Mouse (Mus musculus) MEL (cell line): ENCODE measurements at regions not wholly inside any gene's neighbourhood (a gene's known extent, or its start where the extent isn't known, plus 50 kb on each side); places are given as distances from the start of the nearest gene placed in this dataset.
A peak's percentile ranks its signal among the peaks of the same experiment; 100 is the strongest.

Source experiments
- DNase-seq: peaks from one replicate; pipeline ENCODE4 v3.0.0; 2011; ENCODE audit warnings: low read depth, low spot score
- H3K27ac ChIP-seq: 2 replicates; pipeline ENCODE4 v1.5.1; 2012; ENCODE audit warnings: low read depth, mild to moderate bottlenecking, control low read depth, low read length, moderate library complexity; ENCODE audit not compliant: control insufficient read depth
- H3K27me3 ChIP-seq, 2 experiments: fragments of 150-350 bp in 1 of 2; sonication (generic) in 1 of 2; 2 replicates each; pipeline ENCODE4 v1.6.1; 2012; ENCODE audit warnings: low read length in 2 of 2, mild to moderate bottlenecking in 2 of 2, improper control_type of control experiment in 1 of 2, moderate library complexity in 1 of 2; ENCODE audit not compliant: insufficient read depth in 2 of 2, control insufficient read depth in 1 of 2
- H3K36me3 ChIP-seq, 2 experiments: 2 replicates each; pipeline ENCODE4 v1.6.1; 2012 to 2014; ENCODE audit warnings: low read length in 2 of 2, improper control_type of control experiment in 1 of 2, inconsistent platforms in 1 of 2, mild to moderate bottlenecking in 1 of 2; ENCODE audit not compliant: insufficient read depth in 2 of 2, control insufficient read depth in 1 of 2
- H3K4me1 ChIP-seq, 2 experiments: fragments of 150-350 bp in 1 of 2; sonication (generic) in 1 of 2; 2 replicates each; pipeline ENCODE4 v1.6.1; 2012; ENCODE audit warnings: low read length in 2 of 2, improper control_type of control experiment in 1 of 2, mild to moderate bottlenecking in 1 of 2; ENCODE audit not compliant: insufficient read depth in 2 of 2, control insufficient read depth in 1 of 2
- H3K4me3 ChIP-seq, 2 experiments: fragments of 150-350 bp in 1 of 2; sonication (generic) in 1 of 2; 2 replicates each; pipeline ENCODE4 v1.5.1; 2012; ENCODE audit warnings: low read depth in 2 of 2, low read length in 2 of 2, mild to moderate bottlenecking in 2 of 2, moderate library complexity in 2 of 2, control low read depth in 1 of 2, improper control_type of control experiment in 1 of 2; ENCODE audit not compliant: control insufficient read depth in 1 of 2, insufficient read depth in 1 of 2
- H3K79me2 ChIP-seq: 2 replicates; pipeline ENCODE4 v1.6.1; 2012; ENCODE audit warnings: mild to moderate bottlenecking, low read length, moderate library complexity; ENCODE audit not compliant: control insufficient read depth, poor library complexity, insufficient read depth
- H3K9ac ChIP-seq: 2 replicates; pipeline ENCODE4 v1.6.1; 2012; ENCODE audit warnings: low read depth, mild to moderate bottlenecking, control low read depth, low read length, moderate library complexity; ENCODE audit not compliant: control insufficient read depth, poor library complexity, severe bottlenecking
- H3K9me3 ChIP-seq: fragments of 150-350 bp; sonication (generic); replicated peaks from 2 replicates; pipeline ENCODE4 v1.6.1; 2012; ENCODE audit warnings: mild to moderate bottlenecking, low read length, improper control_type of control experiment, moderate library complexity; ENCODE audit not compliant: insufficient read depth
- CHD2 ChIP-seq: IDR thresholded peaks from 2 replicates; pipeline ENCODE4 v1.6.1; 2011; ENCODE audit warnings: low read length, improper control_type of control experiment
- E2F4 ChIP-seq: IDR thresholded peaks from 2 replicates; pipeline ENCODE4 v1.6.1; 2011; ENCODE audit warnings: low read depth, low read length, improper control_type of control experiment, borderline replicate concordance
- EP300 ChIP-seq, 2 experiments: IDR thresholded peaks; 2 replicates each; pipeline ENCODE4 v1.6.1; 2011; ENCODE audit warnings: improper control_type of control experiment in 2 of 2, low read length in 2 of 2, low read depth in 1 of 2, mild to moderate bottlenecking in 1 of 2
- GABPA ChIP-seq: IDR thresholded peaks from 2 replicates; pipeline ENCODE4 v1.6.1; 2012; ENCODE audit warnings: low read depth, mild to moderate bottlenecking, inconsistent platforms, low read length, improper control_type of control experiment, moderate library complexity
- GATA1 ChIP-seq: IDR thresholded peaks from 2 replicates; pipeline ENCODE4 v1.6.1; 2011; ENCODE audit warnings: low read depth, low read length, improper control_type of control experiment
- HCFC1 ChIP-seq: IDR thresholded peaks from 2 replicates; pipeline ENCODE4 v1.6.1; 2012; ENCODE audit warnings: low read depth, mild to moderate bottlenecking, inconsistent platforms, low read length, improper control_type of control experiment, moderate library complexity
- JUND ChIP-seq: IDR thresholded peaks from 2 replicates; pipeline ENCODE4 v1.6.1; 2011; ENCODE audit warnings: low read depth, mild to moderate bottlenecking, improper control_type of control experiment, low read length
- KAT2A ChIP-seq: conservative IDR thresholded peaks from 2 replicates; pipeline ENCODE4 v1.6.1; 2012; ENCODE audit warnings: low read depth, low read length, improper control_type of control experiment, inconsistent platforms
- POLR2A ChIP-seq, 2 experiments: IDR thresholded peaks; 2 replicates each; pipeline ENCODE4 v1.6.1; 2011 to 2012; ENCODE audit warnings: low read length in 2 of 2, mild to moderate bottlenecking in 2 of 2, control low read depth in 1 of 2, improper control_type of control experiment in 1 of 2, low read depth in 1 of 2, moderate library complexity in 1 of 2; ENCODE audit not compliant: control insufficient read depth in 1 of 2, insufficient read depth in 1 of 2, poor library complexity in 1 of 2
- POLR2AphosphoS2 ChIP-seq: IDR thresholded peaks from 2 replicates; pipeline ENCODE4 v1.6.1; 2011; ENCODE audit warnings: low read length, improper control_type of control experiment
- RCOR1 ChIP-seq: IDR thresholded peaks from 2 replicates; pipeline ENCODE4 v1.6.1; 2012; ENCODE audit warnings: low read depth, mild to moderate bottlenecking, inconsistent platforms, low read length, improper control_type of control experiment
- SMC3 ChIP-seq: IDR thresholded peaks from 2 replicates; pipeline ENCODE4 v1.6.1; 2011; ENCODE audit warnings: low read depth, low read length, improper control_type of control experiment
- ZC3H11A ChIP-seq: IDR thresholded peaks from 2 replicates; pipeline ENCODE4 v1.6.1; 2012; ENCODE audit warnings: low read depth, mild to moderate bottlenecking, inconsistent platforms, low read length, improper control_type of control experiment

- TF ChIP-seq E2F4 (no peak), ZC3H11A (no peak), JUND (no peak)
- Histone ChIP-seq H3K9me3 (no peaks in the 10 kb centered on the region), H3K36me3 (no peaks in the 10 kb centered on the region), H3K4me1 (no peaks in the 10 kb centered on the region), H3K9ac (no peak overlapping the region), H3K79me2 (no peaks in the 10 kb centered on the region), H3K27ac (no peak overlapping the region), H3K27me3 (no peaks in the 10 kb centered on the region), H3K4me3 (no peak overlapping the region)
- DNase-seq = no peak
These were observed 99.4 kb upstream of the Bmper start for GRCm38 (mm10) chr9:23123452-23123851.

- Histone ChIP-seq H3K4me3 (no peak overlapping the region), H3K4me1 (no peaks in the 10 kb centered on the region)
These were observed 96.8 kb upstream of the Bmper start for GRCm38 (mm10) chr9:23125761-23126704.

GRCm38 (mm10) chr9:23127338-23128017 lies 95.4 kb upstream of the Bmper start:
- peaks cover 0 to 2% of the 10 kb centered on the region in 2 experiments; a peak in 1 of 4 replicates for H3K27me3 ChIP-seq
- H3K9me3 ChIP-seq = no peaks in the 10 kb centered on the region
- no peak overlapping the region for H3K27ac ChIP-seq
- no peak overlapping the region for H3K9ac ChIP-seq
- no peak overlapping the region for H3K4me3 ChIP-seq
- no peaks in the 10 kb centered on the region for H3K79me2 ChIP-seq
- H3K36me3 ChIP-seq = no peaks in the 10 kb centered on the region
- no peak for TF ChIP-seq POLR2AphosphoS2
- 0 out of 4 replicates have a peak, but pooled peaks of 1 of the 2 experiments have one; percentile 22 for TF ChIP-seq POLR2A (IDR thresholded peaks at IDR 0.05; ENCODE audit: control insufficient read depth in 1 of 2, insufficient read depth in 1 of 2, low read depth in 1 of 2, low read length in 2 of 2, poor library complexity in 1 of 2)
- no peak for DNase-seq
- no peaks in the 10 kb centered on the region for H3K4me1 ChIP-seq

More at GRCm38 (mm10) chr9:23125761-23126704, 96.8 kb upstream of the Bmper start:
- DNase-seq = no peak
- Histone ChIP-seq H3K79me2 (no peaks in the 10 kb centered on the region), H3K9ac (no peak overlapping the region), H3K36me3 (no peaks in the 10 kb centered on the region), H3K27ac (no peak overlapping the region), H3K27me3 (peaks cover 0 to 2% of the 10 kb centered on the region in 2 experiments; a peak in 1 of 4 replicates), H3K9me3 (no peaks in the 10 kb centered on the region)
- TF ChIP-seq GABPA = no peak
- TF ChIP-seq CHD2 = no peak
- no peak for TF ChIP-seq HCFC1
- no peak for TF ChIP-seq GATA1
- TF ChIP-seq POLR2AphosphoS2 = no peak
- TF ChIP-seq RCOR1 = no peak
- no peak for TF ChIP-seq POLR2A (IDR thresholded peaks at IDR 0.05; ENCODE audit: control insufficient read depth in 1 of 2, insufficient read depth in 1 of 2, low read depth in 1 of 2, low read length in 2 of 2, poor library complexity in 1 of 2)
- TF ChIP-seq KAT2A = no peak
- no peak for TF ChIP-seq EP300 (IDR thresholded peaks at IDR 0.05; ENCODE audit: low read depth in 1 of 2, low read length in 2 of 2)
- no peak for TF ChIP-seq SMC3
